Mouse (Mus musculus) limb, embryonic 10.5 days (tissue): ENCODE measurements around the gene Fgfr2. TPM values are rescaled to one million over a fixed set of nuclear protein-coding genes. Genes with fewer than 3 reads are reported as not detected.

ENCODE experiments used
- DNase-seq: peaks from one replicate; pipeline ENCODE4 v3.0.0-alpha.2; 2017; ENCODE audit warnings: low spot score
- H3K27ac ChIP-seq: fragments of 300-500 bp; sonication (generic); 2 replicates; pipeline ENCODE4 v1.5.1; 2016; ENCODE audit warnings: mild to moderate bottlenecking
- H3K27me3 ChIP-seq: fragments of 300-500 bp; sonication (generic); 2 replicates; pipeline ENCODE4 v1.6.1; 2016; ENCODE audit warnings: low read depth, mild to moderate bottlenecking; ENCODE audit not compliant: poor library complexity, severe bottlenecking
- H3K36me3 ChIP-seq: fragments of 300-500 bp; sonication (generic); 2 replicates; pipeline ENCODE4 v1.6.1; 2016; ENCODE audit warnings: mild to moderate bottlenecking, moderate library complexity
- H3K4me1 ChIP-seq: fragments of 300-500 bp; sonication (generic); 2 replicates; pipeline ENCODE4 v1.6.1; 2016
- H3K4me3 ChIP-seq: fragments of 300-500 bp; sonication (generic); 2 replicates; pipeline ENCODE4 v1.5.1; 2016; ENCODE audit warnings: mild to moderate bottlenecking, moderate library complexity
- H3K9me3 ChIP-seq: fragments of 300-500 bp; sonication (generic); replicated peaks from 2 replicates; pipeline ENCODE4 v1.6.1; 2016; ENCODE audit warnings: mild to moderate bottlenecking
- WGBS: fragments of 180-500 bp; shearing (Covaris S2); methylation state at CpG from one replicate; pipeline ENCODE4 v1.1.7; 2016; 5-methylcytosine and 5-hydroxymethylcytosine counted together
- polyA plus RNA-seq: library from polyadenylated mRNA; unstranded; fragments of >200 nt; fragmentation: Nextera tagmentation; extraction: Ambion mirVana; gene quantifications from 2 replicates; pipeline ENCODE4 v1.2.1, GENCODE M21; 2016

The Fgfr2 gene
- polyA plus RNA-seq, 1 experiment from 2014 or later: 64.4 TPM

DNA sequence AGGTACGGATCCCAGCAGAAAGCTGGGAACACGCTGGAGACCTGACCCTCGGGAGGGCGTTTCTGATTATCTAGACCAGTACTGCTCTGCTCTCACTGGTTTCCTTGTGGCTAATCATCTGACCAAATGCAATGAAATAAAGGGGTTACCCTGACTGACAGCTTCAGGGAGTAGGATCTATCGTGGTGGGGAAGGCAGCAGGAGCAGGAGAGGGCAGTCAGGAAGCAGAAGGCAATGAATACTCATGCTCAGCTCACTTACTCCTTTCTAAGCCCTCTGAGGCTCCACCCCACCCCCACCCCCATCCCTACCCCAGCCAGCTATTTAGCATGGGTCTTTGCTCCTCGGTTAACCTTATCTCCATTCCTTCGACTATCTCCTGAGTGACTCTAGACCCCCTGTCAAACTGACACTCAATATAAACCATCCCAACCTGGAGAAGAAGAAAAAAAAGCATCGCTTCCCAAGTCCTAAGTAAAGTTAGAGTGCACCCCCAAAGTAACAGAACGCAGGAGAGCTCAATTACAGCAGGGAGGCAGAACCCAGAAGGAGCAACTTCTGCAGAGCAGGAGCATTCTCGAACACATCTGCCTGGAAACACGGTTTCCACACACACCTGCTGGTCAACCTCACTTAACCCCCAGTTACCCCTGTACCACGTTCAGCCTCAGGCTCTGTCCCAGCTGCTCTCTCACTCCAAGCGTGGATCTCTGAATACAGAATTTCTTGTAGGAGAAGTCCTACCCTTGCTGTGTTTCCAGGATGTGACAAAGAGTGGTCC is 730.7 kb downstream of the Fgfr2 start:
- Histone ChIP-seq H3K36me3 (no peaks in the 10 kb centered on the region), H3K4me3 (no peak overlapping the region), H3K9me3 (no peaks in the 10 kb centered on the region), H3K27ac (no peak overlapping the region), H3K4me1 (peaks cover 34% of the 10 kb centered on the region), H3K27me3 (0 out of 2 replicates have a peak, but pooled peaks cover 3% of the 10 kb centered on the region)
- no peak for DNase-seq
- WGBS: 74% methylated on average over 13 of the region's 13 CpGs

DNA sequence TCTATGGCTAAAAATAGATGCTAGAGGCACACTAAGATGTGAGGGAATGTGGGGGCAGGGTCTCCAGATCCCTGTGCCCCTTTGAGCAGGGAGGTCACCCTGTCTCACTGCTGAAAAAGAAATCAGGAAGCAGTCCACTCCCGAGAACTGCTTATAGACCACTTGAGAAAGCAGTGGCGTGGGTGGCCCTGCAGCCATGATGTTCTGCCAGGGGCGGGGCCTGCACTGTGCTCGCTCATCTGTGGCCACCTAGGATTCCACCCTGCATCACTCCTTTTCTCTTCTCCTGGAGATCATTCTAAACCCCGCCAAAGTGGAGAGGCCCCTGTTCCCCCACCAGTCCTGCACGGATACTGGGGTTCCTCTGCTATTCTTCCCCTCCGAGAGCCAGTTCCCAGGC is 733.7 kb downstream of the Fgfr2 start:
- Histone ChIP-seq H3K27me3 (peaks cover 23% of the 10 kb centered on the region), H3K4me3 (no peak overlapping the region), H3K27ac (peak overlapping the region; percentile 33; the same call in 1 of the 2 replicates), H3K4me1 (peaks cover 54% of the 10 kb centered on the region), H3K9me3 (no peaks in the 10 kb centered on the region), H3K36me3 (no peaks in the 10 kb centered on the region)
- 71% methylated on average over 7 of the region's 7 CpGs for WGBS
- no peak for DNase-seq

DNA sequence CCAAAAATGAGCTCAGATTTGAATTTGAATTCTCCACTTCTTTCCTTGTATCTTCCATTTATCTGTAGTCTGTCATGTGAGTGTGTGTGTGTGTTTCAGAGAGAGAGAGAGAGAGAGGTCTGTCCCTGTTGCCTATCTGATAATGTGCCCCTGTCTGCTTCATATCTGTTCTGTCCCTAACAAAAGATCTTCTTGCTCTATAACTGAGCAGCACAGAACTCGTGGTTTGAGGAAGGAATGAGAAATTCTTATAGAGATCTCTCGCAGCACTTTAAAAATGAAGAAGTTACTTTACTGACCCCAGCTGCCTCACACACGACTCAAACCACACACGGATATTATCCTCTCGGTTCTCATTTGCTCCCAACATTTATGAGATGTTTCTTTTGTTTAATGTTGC is 735.6 kb downstream of the Fgfr2 start:
- no peak overlapping the region for H3K4me3 ChIP-seq
- 87% methylated on average over 5 of the region's 5 CpGs for WGBS
- DNase-seq: no peak
- no peaks in the 10 kb centered on the region for H3K9me3 ChIP-seq
- H3K36me3 ChIP-seq: no peaks in the 10 kb centered on the region
- H3K4me1 ChIP-seq: peaks cover 53% of the 10 kb centered on the region
- H3K27ac ChIP-seq: no peak overlapping the region
- peaks cover 29% of the 10 kb centered on the region for H3K27me3 ChIP-seq

DNA sequence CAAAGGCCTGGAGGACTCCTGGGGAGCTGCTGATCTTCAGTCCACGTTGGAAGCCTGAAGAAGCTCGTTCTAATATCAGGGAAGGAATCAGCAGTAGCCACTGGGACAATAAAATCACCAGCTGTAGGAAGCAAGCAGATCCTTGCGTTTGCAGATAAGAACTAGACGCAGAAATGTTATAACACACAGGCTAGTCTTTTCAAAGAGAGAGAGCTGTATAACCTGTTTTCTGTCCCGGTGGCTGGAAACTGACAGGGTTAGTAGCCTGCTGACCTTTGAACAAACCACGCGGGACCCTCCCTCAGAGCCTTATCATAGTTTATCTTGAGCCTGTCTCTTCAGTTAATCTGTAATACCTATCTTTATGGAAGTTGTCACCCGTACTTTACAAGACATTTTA is 736.8 kb downstream of the Fgfr2 start:
- DNase-seq: no peak
- 16% methylated on average over 8 of the region's 8 CpGs for WGBS

DNA sequence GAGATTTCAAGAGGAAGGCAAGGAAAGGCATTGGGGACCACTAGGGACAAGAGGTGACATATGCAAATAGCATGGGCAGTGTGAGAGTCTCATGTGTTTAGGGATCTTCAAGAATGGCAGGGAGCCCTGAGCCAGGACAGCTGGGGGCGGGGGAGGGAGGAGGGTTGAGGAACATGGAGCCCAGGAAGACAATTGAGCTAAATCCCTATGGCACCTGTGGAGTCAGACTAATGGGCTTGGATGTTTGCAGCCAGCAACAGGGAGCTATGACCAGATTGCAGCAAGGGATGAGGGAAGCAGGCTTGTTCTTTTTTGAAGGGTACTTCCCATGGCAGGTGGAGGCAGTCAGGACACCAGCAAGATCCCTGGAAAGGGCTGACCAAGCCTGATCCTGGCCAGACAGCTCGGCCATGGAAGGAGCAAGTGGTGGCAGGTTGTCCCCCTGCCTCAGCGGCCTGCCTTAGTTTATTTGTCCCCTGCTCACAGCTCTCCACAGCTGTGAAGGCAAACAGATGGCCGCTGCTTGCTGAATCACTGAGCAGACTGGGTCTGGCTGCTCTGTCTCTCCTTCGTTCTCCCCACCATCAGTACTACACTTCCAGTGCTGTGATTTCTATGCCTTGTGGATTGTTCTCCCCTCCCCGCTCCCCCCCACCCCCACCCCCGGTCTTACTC is 737.6 kb downstream of the Fgfr2 start:
- no peak overlapping the region for H3K4me3 ChIP-seq
- peaks cover 26% of the 10 kb centered on the region for H3K27me3 ChIP-seq
- H3K36me3 ChIP-seq: no peaks in the 10 kb centered on the region
- no peak for DNase-seq
- whole genome bisulfite sequencing: 37% methylated on average over 7 of the region's 7 CpGs
- H3K27ac ChIP-seq: peak overlapping the region; percentile 12; the same call in 1 of the 2 replicates
- H3K9me3 ChIP-seq: no peaks in the 10 kb centered on the region
- H3K4me1 ChIP-seq: peaks cover 37% of the 10 kb centered on the region

More for the DNA sequence above, 736.8 kb downstream of the Fgfr2 start:
- no peaks in the 10 kb centered on the region for H3K36me3 ChIP-seq
- H3K4me3 ChIP-seq: no peak overlapping the region
- no peak overlapping the region for H3K27ac ChIP-seq
- peaks cover 29% of the 10 kb centered on the region for H3K27me3 ChIP-seq
- peaks cover 43% of the 10 kb centered on the region for H3K4me1 ChIP-seq
- H3K9me3 ChIP-seq: no peaks in the 10 kb centered on the region

DNA sequence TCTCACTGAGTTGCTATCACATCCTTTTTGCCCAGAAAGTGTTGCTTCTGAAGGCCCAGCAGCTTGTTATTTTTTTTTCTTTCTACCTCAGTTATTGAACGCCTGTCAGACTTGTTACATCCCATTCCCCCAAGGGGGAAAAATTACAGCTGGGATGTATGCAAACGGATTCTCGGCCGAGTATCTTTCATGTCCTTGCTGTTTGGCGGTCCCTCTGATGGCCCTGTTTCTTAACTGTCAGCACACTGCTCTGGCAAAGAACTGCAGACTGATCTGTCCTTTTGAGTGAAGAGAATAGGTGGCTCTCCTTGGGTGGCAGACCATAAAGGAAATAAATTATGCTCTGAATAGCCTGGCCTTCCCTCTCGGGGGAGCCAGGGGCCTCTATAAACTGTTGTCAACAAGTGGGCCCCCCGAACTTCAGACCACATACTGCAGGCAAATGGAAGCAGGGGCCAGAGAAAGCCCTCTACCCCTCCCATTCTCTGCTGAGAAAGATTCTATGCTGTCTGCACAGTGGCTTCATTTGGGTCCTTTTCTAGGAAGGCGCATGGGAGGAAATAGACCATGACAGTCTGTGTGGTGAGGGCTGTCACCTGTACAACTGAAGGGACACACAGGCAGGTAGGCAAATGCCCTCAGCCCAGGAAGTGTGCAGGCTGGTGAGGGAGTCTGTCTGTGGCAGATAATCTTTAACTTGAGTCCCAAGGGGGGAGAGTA is 738.3 kb downstream of the Fgfr2 start:
- Histone ChIP-seq H3K36me3 (no peaks in the 10 kb centered on the region), H3K27me3 (peaks cover 26% of the 10 kb centered on the region), H3K4me1 (peaks cover 35% of the 10 kb centered on the region), H3K9me3 (no peaks in the 10 kb centered on the region), H3K27ac (peak overlapping the region; percentile 12; the same call in 1 of the 2 replicates), H3K4me3 (no peak overlapping the region)
- WGBS: 27% methylated on average over 8 of the region's 8 CpGs
- DNase-seq: no peak

DNA sequence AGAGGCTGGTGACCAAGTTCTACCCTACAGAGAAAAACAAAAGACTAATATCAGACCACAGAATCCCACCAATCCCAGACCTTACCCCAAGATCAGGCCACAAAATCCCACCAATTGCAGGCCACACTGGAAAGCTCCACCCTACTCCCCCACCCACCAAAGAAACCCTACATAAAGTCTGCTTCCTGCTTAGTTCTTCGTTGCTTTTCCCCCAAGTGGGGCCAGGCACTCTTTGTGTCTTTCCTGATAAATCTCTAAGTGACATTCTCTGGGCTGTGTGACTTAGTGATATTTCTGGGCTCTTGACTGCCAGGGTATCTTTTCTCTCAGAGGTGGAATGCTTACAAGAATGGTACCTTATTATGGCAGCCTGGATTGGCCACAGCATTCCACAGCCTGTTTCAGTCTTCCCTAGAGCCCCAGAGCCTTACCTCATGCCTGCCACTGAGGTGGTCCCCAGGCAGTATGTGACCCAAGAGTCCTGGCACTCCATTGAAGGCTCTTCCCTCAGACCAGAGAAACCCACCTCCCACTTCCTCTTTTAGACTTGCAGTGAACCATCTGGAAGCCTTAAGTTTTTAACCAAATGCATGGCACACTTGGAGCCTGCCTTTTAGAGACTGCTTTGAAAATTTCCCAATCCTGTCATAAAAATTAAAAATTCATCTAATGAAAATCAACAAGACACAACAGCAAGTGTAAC is 742.4 kb downstream of the Fgfr2 start:
- WGBS: 57% methylated on average over 1 of the region's 1 CpGs
- H3K4me3 ChIP-seq: no peak overlapping the region
- H3K9me3 ChIP-seq: no peaks in the 10 kb centered on the region
- no peaks in the 10 kb centered on the region for H3K36me3 ChIP-seq
- peaks cover 16% of the 10 kb centered on the region for H3K4me1 ChIP-seq
- H3K27me3 ChIP-seq: peaks cover 19% of the 10 kb centered on the region
- DNase-seq: no peak
- H3K27ac ChIP-seq: no peak overlapping the region

DNA sequence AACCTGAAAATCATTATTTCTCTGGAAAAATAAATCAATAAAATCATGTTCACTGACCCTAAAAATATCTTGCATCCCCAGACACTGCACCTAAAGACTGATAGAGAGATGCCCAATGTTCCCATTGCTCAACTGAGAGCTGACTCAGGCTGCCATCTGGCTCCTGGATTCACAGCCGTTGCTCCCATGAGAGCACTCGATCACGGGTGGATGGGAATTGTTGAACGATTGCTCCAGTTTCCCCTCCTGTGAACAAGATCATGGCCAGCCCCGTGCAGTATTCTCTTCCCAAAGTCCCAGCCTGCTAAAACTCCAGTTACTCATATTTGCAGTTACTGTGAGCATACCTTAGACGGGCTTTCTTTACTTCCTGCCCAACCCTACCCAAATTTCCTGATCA is 745.2 kb downstream of the Fgfr2 start:
- no peak overlapping the region for H3K4me3 ChIP-seq
- peaks cover 14% of the 10 kb centered on the region for H3K4me1 ChIP-seq
- no peak overlapping the region for H3K27ac ChIP-seq
- no peak for DNase-seq
- whole genome bisulfite sequencing: 85% methylated on average over 6 of the region's 6 CpGs
- H3K27me3 ChIP-seq: no peaks in the 10 kb centered on the region
- H3K9me3 ChIP-seq: no peaks in the 10 kb centered on the region
- H3K36me3 ChIP-seq: no peaks in the 10 kb centered on the region

DNA sequence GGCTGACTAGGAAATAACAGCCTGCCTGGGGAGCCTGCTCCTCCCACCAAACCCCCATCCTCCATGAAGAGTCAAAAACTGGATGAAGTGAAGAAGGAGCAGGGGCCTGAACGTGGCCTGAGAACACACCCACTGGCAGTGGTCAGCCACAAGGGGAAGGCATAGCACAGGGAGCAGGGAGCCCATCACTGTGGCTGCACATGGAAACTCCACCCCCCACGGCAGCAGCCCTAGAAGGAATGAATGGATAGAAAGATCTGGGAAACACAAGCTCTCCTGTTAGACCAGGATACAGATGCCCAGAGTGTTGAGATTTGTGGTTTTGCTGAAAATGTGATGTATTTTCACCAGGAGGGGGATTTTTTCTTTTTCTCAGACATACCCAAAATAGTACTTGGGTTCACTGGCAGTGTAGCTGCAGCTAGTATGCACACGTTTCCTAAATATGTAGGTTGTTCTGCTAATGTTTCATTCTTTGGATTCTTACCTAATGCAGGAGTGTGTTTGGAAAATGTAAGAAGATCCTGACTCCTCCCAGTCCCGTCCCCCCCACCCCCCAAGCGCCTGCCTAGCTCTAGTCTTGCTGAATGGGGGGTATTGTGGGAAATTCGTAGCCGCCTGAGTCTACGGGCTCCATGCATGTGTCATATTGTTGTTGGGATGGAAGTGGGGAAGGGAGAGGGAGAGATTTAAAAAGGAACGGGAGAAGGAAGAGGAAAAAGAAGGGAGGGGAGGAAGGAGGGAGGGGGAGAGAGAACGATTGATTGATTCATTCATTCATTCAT is 749.4 kb downstream of the Fgfr2 start:
- no peak overlapping the region for H3K27ac ChIP-seq
- 66% methylated on average over 10 of the region's 10 CpGs for WGBS
- DNase-seq: no peak

DNA sequence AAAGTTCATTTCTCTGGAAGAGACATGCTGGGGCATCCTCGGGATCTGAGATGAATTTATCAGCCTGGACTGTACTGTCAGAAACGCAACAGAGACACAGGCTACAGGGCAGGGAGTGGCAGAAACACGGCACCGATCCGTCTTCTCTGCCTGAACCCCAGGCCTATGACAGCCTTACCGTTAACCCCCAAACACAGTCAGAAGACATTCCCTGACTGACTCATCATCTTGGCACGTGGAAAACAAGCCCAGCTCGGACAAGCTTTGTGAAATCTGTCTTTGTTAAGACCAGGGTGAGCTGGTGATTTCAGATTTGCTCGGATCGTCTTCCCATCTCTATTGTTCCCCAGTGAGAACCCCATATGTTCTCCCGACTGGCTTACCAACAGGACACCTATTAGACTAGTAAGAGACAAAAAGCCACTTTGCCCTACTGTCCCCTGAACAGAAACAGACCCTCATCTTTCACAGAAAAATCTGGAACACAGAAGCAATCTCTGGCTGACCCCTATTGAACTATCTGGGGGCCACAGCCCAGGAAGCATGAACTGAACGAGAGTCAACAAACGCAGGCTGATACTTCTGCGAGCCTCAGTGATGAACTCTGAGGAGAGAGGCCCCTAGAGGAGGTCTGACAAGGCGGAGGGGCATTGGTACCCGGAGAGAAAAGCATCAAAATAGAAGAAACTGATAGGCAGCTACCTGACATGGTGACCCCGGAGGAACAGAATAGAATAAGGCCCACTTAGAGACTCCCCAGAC is 750.2 kb downstream of the Fgfr2 start:
- H3K27ac ChIP-seq: no peak overlapping the region
- 74% methylated on average over 17 of the region's 17 CpGs for WGBS
- H3K27me3 ChIP-seq: no peaks in the 10 kb centered on the region
- peaks cover 16% of the 10 kb centered on the region for H3K4me1 ChIP-seq
- no peaks in the 10 kb centered on the region for H3K36me3 ChIP-seq
- no peak for DNase-seq
- no peak overlapping the region for H3K4me3 ChIP-seq
- no peaks in the 10 kb centered on the region for H3K9me3 ChIP-seq

More for the DNA sequence above, 749.4 kb downstream of the Fgfr2 start:
- Histone ChIP-seq H3K4me3 (no peak overlapping the region), H3K27me3 (no peaks in the 10 kb centered on the region), H3K36me3 (no peaks in the 10 kb centered on the region), H3K9me3 (no peaks in the 10 kb centered on the region), H3K4me1 (peaks cover 16% of the 10 kb centered on the region)

DNA sequence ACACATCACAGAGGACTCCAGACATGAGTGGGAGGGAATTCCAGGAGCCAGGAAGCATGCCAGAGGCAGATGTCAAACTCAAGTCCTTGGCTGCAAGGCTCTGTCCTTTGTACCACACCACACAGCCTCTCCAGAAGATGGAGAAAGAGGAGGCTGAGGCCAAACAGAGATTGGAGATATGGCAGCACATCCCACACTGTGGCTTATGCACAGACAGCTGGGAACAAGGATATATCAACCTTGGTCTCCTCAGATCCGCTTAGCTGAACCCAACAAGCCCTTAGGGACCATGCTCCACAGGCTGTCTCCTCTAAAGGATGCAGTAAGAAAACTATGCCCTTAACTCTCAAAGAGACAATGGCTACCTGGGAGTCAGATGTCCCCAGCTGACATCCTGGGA is 751.3 kb downstream of the Fgfr2 start:
- no peaks in the 10 kb centered on the region for H3K27me3 ChIP-seq
- 71% methylated on average over 1 of the region's 1 CpGs for WGBS
- peaks cover 16% of the 10 kb centered on the region for H3K4me1 ChIP-seq
- DNase-seq: no peak
- H3K36me3 ChIP-seq: no peaks in the 10 kb centered on the region
- no peak overlapping the region for H3K4me3 ChIP-seq
- H3K27ac ChIP-seq: no peak overlapping the region
- H3K9me3 ChIP-seq: no peaks in the 10 kb centered on the region
